9 mouse cellular contexts compared by ENCODE assay signal in genomic region chr7:65497733-65498583, GRCm38 (mm10). TPM values are rescaled to one million over a fixed set of nuclear protein-coding genes. Genes with fewer than 3 reads are reported as not detected.
A peak's percentile ranks its signal among the peaks of the same experiment; 100 is the strongest.
DNase-seq lines count a peak whose midpoint lies in the region; ATAC-seq and TF ChIP-seq lines count a peak whose summit lies in the region.
"Had no signal": no experiment of that assay in that cellular context is flagged by ENCODE, and none has a peak within 500 bp of the region (broad histone marks: within the 10 kb centered on the region; RNA-seq: fewer than 3 reads in every experiment).

No protein-coding gene starts in this region.

- 50% methylated on average over 12 of the region's 12 CpGs for WGBS in forebrain, embryonic 14.5 days

- no peak overlapping the region for H3K27ac ChIP-seq in ES-Bruce4 (ENCODE audit: insufficient read depth, low read length)
- no peak overlapping the region for H3K27ac ChIP-seq in forebrain, embryonic 14.5 days (ENCODE audit: low read depth, low read length)

- H3K9me3 ChIP-seq in ES-Bruce4 (replicated peaks; ENCODE audit: control insufficient read depth, insufficient read depth, low read length, poor library complexity, severe bottlenecking) = no peaks in the 10 kb centered on the region
- H3K9me3 ChIP-seq in forebrain, embryonic 14.5 days (replicated peaks; ENCODE audit: control insufficient read depth, low read length) = no peaks in the 10 kb centered on the region

- no peak overlapping the region for H3K4me2 ChIP-seq in forebrain, embryonic 14.5 days (ENCODE audit: low read length)

- TF ChIP-seq POLR2A in ES-Bruce4 (IDR thresholded peaks at IDR 0.05; ENCODE audit: insufficient read depth, low read length) = no peak

- no peaks in the 10 kb centered on the region for H3K27me3 ChIP-seq in ES-Bruce4 (ENCODE audit: control insufficient read depth, insufficient read depth, low read length, poor library complexity, severe bottlenecking)
- no peaks in the 10 kb centered on the region for H3K27me3 ChIP-seq in forebrain, embryonic 14.5 days (replicated peaks; ENCODE audit: control insufficient read depth, insufficient read depth, low read length)

- no peaks in the 10 kb centered on the region for H3K4me1 ChIP-seq in ES-Bruce4 (ENCODE audit: control insufficient read depth, insufficient read depth, low read length)
- H3K4me1 ChIP-seq in forebrain, embryonic 14.5 days (ENCODE audit: control insufficient read depth, insufficient read depth, low read length) = no peaks in the 10 kb centered on the region

- intact Hi-C loops in heart, postnatal 10 days (cut with DNase I) = loop anchor here (1.0 kb wide), 1 partner anchor 179 kb away; no protein-coding TSS in a partner anchor

- TF ChIP-seq CTCF in ES-Bruce4 (IDR thresholded peaks at IDR 0.05; ENCODE audit: low read depth, low read length) = peak; percentile 87

- no peak overlapping the region for H3K9ac ChIP-seq in ES-Bruce4 (ENCODE audit: low read depth, poor library complexity, severe bottlenecking)
- no peak overlapping the region for H3K9ac ChIP-seq in forebrain, embryonic 14.5 days (ENCODE audit: low read length)

- no peak for TF ChIP-seq EP300 in ES-Bruce4 (IDR thresholded peaks at IDR 0.05; ENCODE audit: insufficient read depth, low read depth, low read length)

- H3K36me3 ChIP-seq in ES-Bruce4 (ENCODE audit: control insufficient read depth, insufficient read depth, low read length, poor library complexity, severe bottlenecking) = no peaks in the 10 kb centered on the region
- H3K36me3 ChIP-seq in forebrain, embryonic 14.5 days (ENCODE audit: control insufficient read depth, insufficient read depth, low read length) = no peaks in the 10 kb centered on the region

- no peak overlapping the region for H3K4me3 ChIP-seq in ES-Bruce4 (ENCODE audit: low read depth, low read length)
- H3K4me3 ChIP-seq in forebrain, embryonic 14.5 days (ENCODE audit: low read depth, low read length) = no peak overlapping the region
- H3K4me3 ChIP-seq: megakaryocyte, embryonic 14.5 days had no signal

- ATAC-seq in forebrain, embryonic 14.5 days = peak; percentile 66

- DNase-seq in cerebellum, adult 11 months = peak; percentile 29
- DNase-seq in forebrain, embryonic 14.5 days (ENCODE audit: low spot score) = peak; percentile 63
- DNase-seq in heart, postnatal 10 days = peak; percentile 83 to 88
- DNase-seq in kidney, postnatal 25 days = peak; percentile 80 to 83
- peak; percentile 71 to 84 for DNase-seq in lung, adult 18-20 months
- DNase-seq in ovary, adult 18-20 months (ENCODE audit: low spot score) = peak; percentile 57
- peak; percentile 32 for DNase-seq in yolk sac, embryonic 10.5 days (ENCODE audit: low spot score)

RNA-seq across cellular contexts. Expression of gene Tjp1, which starts 29.6 kb away (rescaled TPM):
- 209 TPM in 2 replicates for polyA plus RNA-seq in ES-Bruce4 (2011; ENCODE audit: insufficient read depth, insufficient read length, low read depth, missing spikeins)
- polyA plus RNA-seq in forebrain, embryonic 14.5 days (2014; fragmentation: Nextera tagmentation; extraction: Ambion mirVana) = 15.0 and 16.2 TPM in 2 replicates
- total RNA-seq in heart, postnatal 10 days (2021) = 100 to 1,000 TPM; 143 to 169 TPM

Comparison
In these comparisons a context has a peak if more than half of its experiments do, and no peak if none do; other contexts are left out.
1. DNase-seq: peak in every context shown above with its lines; median percentile 86 in heart, postnatal 10 days; 82 in kidney, postnatal 25 days; 78 in lung, adult 18-20 months; 63 in forebrain, embryonic 14.5 days; 57 in ovary, adult 18-20 months; 32 in yolk sac, embryonic 10.5 days; 29 in cerebellum, adult 11 months.
2. RNA of gene Tjp1, which starts 29.6 kb away (polyA plus RNA-seq): 209 TPM in ES-Bruce4; 15.0 to 16.2 TPM in forebrain, embryonic 14.5 days; every median in the first group is over 10 times any median in the second.